15 mouse cellular contexts compared by ENCODE assay signal in genomic region chr15:12224239-12224638, GRCm38 (mm10).
"Had no signal": no experiment of that assay in that cellular context is flagged by ENCODE, and none has a peak within 500 bp of the region (broad histone marks: within the 10 kb centered on the region; RNA-seq: fewer than 3 reads in every experiment).

No protein-coding gene starts in this region.

- H3K4me3 ChIP-seq: liver, embryonic 13.5 days; liver, embryonic 15.5 days; midbrain, embryonic 12.5 days; neural tube, embryonic 12.5 days; stomach, embryonic 15.5 days had no signal

- DNase-seq: liver, embryonic 13.5 days; lung, adult 18-20 months; lung, embryonic 14.5 days; lung, postnatal 10 days; lung, postnatal 4 days; right cerebral cortex, postnatal 14 days; thymus, adult 2 months; thymus, postnatal 25 days; thymus, postnatal 4 days had no signal

- ATAC-seq: midbrain, embryonic 16.5 days had no signal

- H3K36me3 ChIP-seq: liver, embryonic 13.5 days; liver, embryonic 15.5 days; midbrain, embryonic 12.5 days; neural tube, embryonic 12.5 days; stomach, embryonic 15.5 days had no signal

- H3K27me3 ChIP-seq: liver, embryonic 13.5 days; liver, embryonic 15.5 days; midbrain, embryonic 12.5 days; neural tube, embryonic 12.5 days; stomach, embryonic 15.5 days had no signal

- H3K9me3 ChIP-seq: liver, embryonic 13.5 days; liver, embryonic 15.5 days; midbrain, embryonic 12.5 days; neural tube, embryonic 12.5 days; stomach, embryonic 15.5 days had no signal

- H3K4me2 ChIP-seq: liver, embryonic 13.5 days; liver, embryonic 15.5 days; lung, embryonic 14.5 days; midbrain, embryonic 12.5 days; neural tube, embryonic 12.5 days; stomach, embryonic 15.5 days had no signal

- H3K9ac ChIP-seq: liver, embryonic 13.5 days; liver, embryonic 15.5 days; lung, embryonic 14.5 days; midbrain, embryonic 12.5 days; neural tube, embryonic 12.5 days; stomach, embryonic 15.5 days had no signal

- H3K27ac ChIP-seq: liver, embryonic 13.5 days; liver, embryonic 15.5 days; neural tube, embryonic 12.5 days; stomach, embryonic 15.5 days; stomach, postnatal 0 days had no signal
